Mouse (Mus musculus) adrenal gland, postnatal 10 days (tissue): Measurements from ENCODE around the gene Rps6kb2. TPM values are rescaled to one million over a fixed set of nuclear protein-coding genes. Genes with fewer than 3 reads are reported as not detected.
"Not testable (repeated sequence)": the region's sequence is repeated elsewhere in the genome, so short reads cannot be mapped to it uniquely, and the experiment has no call there.

Source experiments
- DNase-seq: peaks from one replicate; pipeline ENCODE4 v3.0.0; 2021; ENCODE audit warnings: mixed read lengths
- total RNA-seq, 2 experiments: library from RNA; stranded (reverse); gene quantifications; 2 replicates each; pipeline ENCODE4 v1.2.3; 2021

The Rps6kb2 gene
- total RNA-seq, 2 experiments from 2014 or later, result 26.5 to 38.2 TPM

GRCm38 (mm10) chr19:4139446-4139845 lies 23.7 kb downstream of the Rps6kb2 start, which contains the start of gene Gpr152:
Gpr152 (plus strand) TSS chr19:4139787.
- no peak for DNase-seq

GRCm38 (mm10) chr19:4137913-4138312 lies 25.2 kb downstream of the Rps6kb2 start:
- no peak for DNase-seq

GRCm38 (mm10) chr19:4136463-4136862 lies 26.7 kb downstream of the Rps6kb2 start:
- no peak for DNase-seq

GRCm38 (mm10) chr19:4135963-4136345 lies 27.2 kb downstream of the Rps6kb2 start:
- not testable (repeated sequence) for DNase-seq

- not testable (repeated sequence) for DNase-seq
Observed at GRCm38 (mm10) chr19:4135229-4135962, 27.8 kb downstream of the Rps6kb2 start.

- DNase-seq, result no peak
Observed at GRCm38 (mm10) chr19:4134354-4134753, 28.8 kb downstream of the Rps6kb2 start.

- no peak for DNase-seq
Observed at GRCm38 (mm10) chr19:4131768-4132167, 31.4 kb downstream of the Rps6kb2 start.

- no peak for DNase-seq
Observed at GRCm38 (mm10) chr19:4131075-4131474, 32.1 kb downstream of the Rps6kb2 start.

- no peak for DNase-seq
Observed at GRCm38 (mm10) chr19:4130106-4130505, 33.0 kb downstream of the Rps6kb2 start.

- no peak for DNase-seq
Observed at GRCm38 (mm10) chr19:4129462-4129861, 33.7 kb downstream of the Rps6kb2 start.

- DNase-seq, result no peak
Observed at GRCm38 (mm10) chr19:4126759-4127495, 36.2 kb downstream of the Rps6kb2 start.

- peak; percentile 99 for DNase-seq
Observed at GRCm38 (mm10) chr19:4125741-4126696, 37.1 kb downstream of the Rps6kb2 start, which contains the start of gene Aip. Aip (minus strand) TSS chr19:4125858.

GRCm38 (mm10) chr19:4125268-4125667 lies 37.9 kb downstream of the Rps6kb2 start:
- peak; percentile 43 for DNase-seq

GRCm38 (mm10) chr19:4124432-4124831 lies 38.7 kb downstream of the Rps6kb2 start:
- no peak for DNase-seq

- no peak for DNase-seq
Observed at GRCm38 (mm10) chr19:4122411-4123370, 40.5 kb downstream of the Rps6kb2 start.

GRCm38 (mm10) chr19:4121896-4122295 lies 41.3 kb downstream of the Rps6kb2 start:
- not testable (repeated sequence) for DNase-seq

GRCm38 (mm10) chr19:4121097-4121805 lies 41.9 kb downstream of the Rps6kb2 start:
- DNase-seq, result peak; percentile 98

GRCm38 (mm10) chr19:4120496-4120895 lies 42.7 kb downstream of the Rps6kb2 start:
- DNase-seq, result no peak

- DNase-seq, result no peak
Observed at GRCm38 (mm10) chr19:4119716-4120487, 43.3 kb downstream of the Rps6kb2 start.

GRCm38 (mm10) chr19:4118350-4118749 lies 44.8 kb downstream of the Rps6kb2 start:
- DNase-seq, result no peak
